ENCODE assay signal across 8 mouse cellular contexts in genomic region chr12:108903600-108904275, GRCm38 (mm10). TPM values are rescaled to one million over a fixed set of nuclear protein-coding genes. Genes with fewer than 3 reads are reported as not detected.
DNase-seq lines count a peak whose midpoint lies in the region; ATAC-seq and TF ChIP-seq lines count a peak whose summit lies in the region.

No protein-coding gene starts in this region.

- H3K27ac ChIP-seq in heart, adult 2 months = no peak overlapping the region
- H3K27ac ChIP-seq in heart, embryonic 10.5 days = no peak overlapping the region
- no peak overlapping the region for H3K27ac ChIP-seq in embryonic facial prominence, embryonic 11.5 days (replicated peaks; ENCODE audit: low read depth, low read length)
- peak overlapping the region; percentile 36 for H3K27ac ChIP-seq in hindbrain, embryonic 12.5 days

- H3K9me3 ChIP-seq in heart, embryonic 10.5 days = no peaks in the 10 kb centered on the region
- H3K9me3 ChIP-seq in embryonic facial prominence, embryonic 11.5 days (replicated peaks; ENCODE audit: control insufficient read depth, low read length) = no peaks in the 10 kb centered on the region
- H3K9me3 ChIP-seq in hindbrain, embryonic 12.5 days (replicated peaks) = no peaks in the 10 kb centered on the region

- peak in 1 of 2 experiments; percentile 42 for DNase-seq in heart, adult 2 months
- no peak for DNase-seq in heart, embryonic 10.5 days (ENCODE audit: low spot score)
- peak; percentile 50 for DNase-seq in adrenal gland, adult 8-10 months
- peak; percentile 80 for DNase-seq in embryonic facial prominence, embryonic 11.5 days (ENCODE audit: low spot score)
- peak; percentile 73 to 89 for DNase-seq in layer of hippocampus, postnatal 14 days (ENCODE audit: low spot score in 2 of 2)
- peak; percentile 50 for DNase-seq in skeletal muscle tissue, adult 2 months (ENCODE audit: low read depth, low spot score)

- TF ChIP-seq EP300 in heart, adult 2 months (IDR thresholded peaks at IDR 0.05; ENCODE audit: insufficient read depth, low read depth, low read length) = 0 out of 2 replicates have a peak, but pooled peaks have one; percentile 7

- H3K36me3 ChIP-seq in heart, adult 2 months (ENCODE audit: control insufficient read depth, insufficient read depth, low read length) = no peaks in the 10 kb centered on the region
- no peaks in the 10 kb centered on the region for H3K36me3 ChIP-seq in heart, embryonic 10.5 days
- H3K36me3 ChIP-seq in embryonic facial prominence, embryonic 11.5 days (replicated peaks; ENCODE audit: control insufficient read depth, insufficient read depth, low read depth, low read length) = no peaks in the 10 kb centered on the region
- H3K36me3 ChIP-seq in hindbrain, embryonic 12.5 days = peaks cover 4% of the 10 kb centered on the region; the same call in 1 of the 2 replicates

- H3K27me3 ChIP-seq in heart, adult 2 months (ENCODE audit: control insufficient read depth, insufficient read depth, low read length) = no peaks in the 10 kb centered on the region
- no peaks in the 10 kb centered on the region for H3K27me3 ChIP-seq in heart, embryonic 10.5 days (ENCODE audit: insufficient read depth, poor library complexity, severe bottlenecking)
- no peaks in the 10 kb centered on the region for H3K27me3 ChIP-seq in embryonic facial prominence, embryonic 11.5 days (ENCODE audit: control insufficient read depth, insufficient read depth, low read length)
- no peaks in the 10 kb centered on the region for H3K27me3 ChIP-seq in hindbrain, embryonic 12.5 days

- no peak for TF ChIP-seq POLR2A in heart, adult 2 months (IDR thresholded peaks at IDR 0.05; ENCODE audit: insufficient read depth, low read depth, low read length)

- no peaks in the 10 kb centered on the region for H3K4me1 ChIP-seq in heart, adult 2 months (ENCODE audit: control insufficient read depth, insufficient read depth, low read length)
- H3K4me1 ChIP-seq in heart, embryonic 10.5 days = no peaks in the 10 kb centered on the region
- H3K4me1 ChIP-seq in embryonic facial prominence, embryonic 11.5 days (ENCODE audit: control insufficient read depth, insufficient read depth, low read length) = no peaks in the 10 kb centered on the region
- H3K4me1 ChIP-seq in hindbrain, embryonic 12.5 days = peaks cover 44% of the 10 kb centered on the region

- no peak overlapping the region for H3K4me2 ChIP-seq in embryonic facial prominence, embryonic 11.5 days (ENCODE audit: low read depth, low read length)
- no peak overlapping the region for H3K4me2 ChIP-seq in hindbrain, embryonic 12.5 days (replicated peaks)

- H3K79me2 ChIP-seq in heart, adult 2 months (replicated peaks; ENCODE audit: control insufficient read depth, insufficient read depth, low read length) = no peaks in the 10 kb centered on the region

- TF ChIP-seq CTCF in heart, adult 2 months (IDR thresholded peaks at IDR 0.05) = peak; percentile 87

- no peak overlapping the region for H3K4me3 ChIP-seq in heart, adult 2 months
- no peak overlapping the region for H3K4me3 ChIP-seq in heart, embryonic 10.5 days
- H3K4me3 ChIP-seq in embryonic facial prominence, embryonic 11.5 days (ENCODE audit: low read depth, low read length) = no peak overlapping the region
- H3K4me3 ChIP-seq in hindbrain, embryonic 12.5 days = no peak overlapping the region

- WGBS in heart, adult 2 months = 88% methylated on average over 8 of the region's 8 CpGs
- WGBS in heart, embryonic 10.5 days = 88% methylated on average over 8 of the region's 8 CpGs
- WGBS in embryonic facial prominence, embryonic 11.5 days = 81% methylated on average over 8 of the region's 8 CpGs
- 73% methylated on average over 8 of the region's 8 CpGs for WGBS in hindbrain, embryonic 12.5 days

- intact Hi-C loops in heart, adult 2 months (cut with DNase I) = loop anchor here (1.0 to 10.0 kb wide), 4 partner anchors 491 to 1494 kb away; partner anchors contain the start of gene Rtl1

- no peak; the same call in 1 of the 2 replicates for ATAC-seq in embryonic facial prominence, embryonic 11.5 days (replicated peaks; ENCODE audit: insufficient number of reproducible peaks, low FRiP score, low TSS enrichment, low read depth)
- no peak for ATAC-seq in hindbrain, embryonic 12.5 days (ENCODE audit: low FRiP score)
- ATAC-seq in megakaryocyte, adult 5-6 weeks (ENCODE audit: poor library complexity, severe bottlenecking) = peak; percentile 50

- no peak overlapping the region for H3K9ac ChIP-seq in heart, adult 2 months (ENCODE audit: low read depth, low read length)
- no peak overlapping the region for H3K9ac ChIP-seq in embryonic facial prominence, embryonic 11.5 days (replicated peaks; ENCODE audit: low read length)
- no peak overlapping the region for H3K9ac ChIP-seq in hindbrain, embryonic 12.5 days

RNA-seq across cellular contexts. Expression of gene Wars, which starts 9.8 kb away (rescaled TPM):
- total RNA-seq in heart, adult 2 months (2021) = 10 to 100 TPM; 29.8 to 42.4 TPM
- 43.6 and 60.2 TPM in 2 replicates for polyA plus RNA-seq in heart, adult 2 months (2012; rRNA removed)
- polyA plus RNA-seq in heart, embryonic 10.5 days (2016; fragmentation: Nextera tagmentation; extraction: Ambion mirVana) = 96.2 and 103 TPM in 2 replicates
- 10 to 100 TPM; 63.1 to 70.0 (median 66.8) TPM for total RNA-seq in adrenal gland, adult 8-10 months (2022)
- 113 and 118 TPM in 2 replicates for polyA plus RNA-seq in embryonic facial prominence, embryonic 11.5 days (2014; fragmentation: Nextera tagmentation; extraction: Ambion mirVana)
- 111 and 113 TPM in 2 replicates for polyA plus RNA-seq in hindbrain, embryonic 12.5 days (2016; fragmentation: Nextera tagmentation; extraction: Ambion mirVana)
- 10 to 100 TPM; 83.7 to 85.6 TPM for total RNA-seq in layer of hippocampus, postnatal 14 days (2021)
- total RNA-seq in megakaryocyte, adult 5-6 weeks (2015) = 20.0 and 22.6 TPM in 2 replicates
- 47.8 and 51.9 TPM in 2 replicates for total RNA-seq in megakaryocyte, adult 5-6 weeks (2017)

RNA-seq across cellular contexts. Expression of gene Wdr25, which starts 10.3 kb away (rescaled TPM):
- total RNA-seq in heart, adult 2 months (2021) = 1 to 10 TPM; 3.5 to 4.9 TPM
- polyA plus RNA-seq in heart, adult 2 months (2012; rRNA removed) = 9.5 and 14.4 TPM in 2 replicates
- 7.1 and 8.4 TPM in 2 replicates for polyA plus RNA-seq in heart, embryonic 10.5 days (2016; fragmentation: Nextera tagmentation; extraction: Ambion mirVana)
- total RNA-seq in adrenal gland, adult 8-10 months (2022) = 1 to 10 TPM; 8.1 to 9.6 (median 8.4) TPM
- 4.1 and 5.6 TPM in 2 replicates for polyA plus RNA-seq in embryonic facial prominence, embryonic 11.5 days (2014; fragmentation: Nextera tagmentation; extraction: Ambion mirVana)
- 8.1 and 9.7 TPM in 2 replicates for polyA plus RNA-seq in hindbrain, embryonic 12.5 days (2016; fragmentation: Nextera tagmentation; extraction: Ambion mirVana)
- 10 to 100 TPM in 1 of 2 experiments, 1 to 10 TPM in 1; 6.3 to 10.1 TPM for total RNA-seq in layer of hippocampus, postnatal 14 days (2021)
- total RNA-seq in megakaryocyte, adult 5-6 weeks (2015) = 1.5 and 3.6 TPM in 2 replicates
- total RNA-seq in megakaryocyte, adult 5-6 weeks (2017) = 3.9 and 4.5 TPM in 2 replicates
